Mouse (Mus musculus) heart, postnatal 0 days (tissue): Measurements from ENCODE around the gene Atp2c2.

ENCODE experiments used
- CTCF ChIP-seq: IDR thresholded peaks from 2 replicates; pipeline ENCODE4 v1.5.1; 2016; ENCODE audit warnings: antibody characterized with exemption, control low read depth, low read depth
- EP300 ChIP-seq: IDR thresholded peaks from 2 replicates; pipeline ENCODE4 v1.6.1; 2016; ENCODE audit warnings: antibody characterized with exemption, low read depth

- TF ChIP-seq CTCF (no peak), EP300 (no peak)
Measured at GRCm38 (mm10) chr8:119765311-119765710, 65.5 kb downstream of the Atp2c2 start.
